Mouse (Mus musculus): ENCODE measurements around the gene Ccr10.

GRCm38 (mm10) chr11:101194137-101194536 is 18.9 kb upstream of the Ccr10 start:
- TF ChIP-seq CTCF (IDR thresholded peaks at IDR 0.05 in 2 of 3, conservative IDR thresholded peaks at IDR 0.05 in 1 of 3; ENCODE audit: control insufficient read depth in 1 of 3, insufficient read depth in 1 of 3, low read depth in 2 of 3, low read length in 3 of 3, poor library complexity in 1 of 3, severe bottlenecking in 1 of 3) (no peak), HCFC1 (IDR thresholded peaks at IDR 0.05; ENCODE audit: low read depth, low read length) (no peak)

Data from MEL (cell line).